Mouse (Mus musculus) embryonic facial prominence, embryonic 11.5 days (tissue): ENCODE data around the gene Prap1. TPM values are rescaled to one million over a fixed set of nuclear protein-coding genes. Genes with fewer than 3 reads are reported as not detected.
"Not testable (repeated sequence)": the region's sequence is repeated elsewhere in the genome, so short reads cannot be mapped to it uniquely, and the experiment has no call there.

Experiments
- ATAC-seq: fragments of 200-750 bp; cut with Nextera tagmentation; replicated peaks from 2 replicates; pipeline ENCODE4 v1.8.0; 2017; ENCODE audit warnings: low read depth; ENCODE audit not compliant: insufficient number of reproducible peaks, low FRiP score, low TSS enrichment
- DNase-seq: peaks from one replicate; pipeline ENCODE4 v3.0.0-alpha.2; 2015; ENCODE audit warnings: low spot score
- H3K27ac ChIP-seq: fragments of 300-500 bp; sonication (generic); replicated peaks from 2 replicates; pipeline ENCODE4 v1.5.1; 2014; ENCODE audit warnings: mild to moderate bottlenecking, low read depth, low read length, control low read depth
- H3K27me3 ChIP-seq: fragments of 300-500 bp; sonication (generic); 2 replicates; pipeline ENCODE4 v1.6.1; 2014; ENCODE audit warnings: mild to moderate bottlenecking, low read length, moderate library complexity, mixed read lengths; ENCODE audit not compliant: control insufficient read depth, insufficient read depth
- H3K36me3 ChIP-seq: fragments of 300-500 bp; sonication (generic); replicated peaks from 2 replicates; pipeline ENCODE4 v1.6.1; 2014; ENCODE audit warnings: low read depth, mild to moderate bottlenecking, low read length, moderate library complexity, mixed read lengths; ENCODE audit not compliant: control insufficient read depth, insufficient read depth
- H3K4me1 ChIP-seq: fragments of 300-500 bp; sonication (generic); 2 replicates; pipeline ENCODE4 v1.6.1; 2014; ENCODE audit warnings: low read length, mixed read lengths; ENCODE audit not compliant: control insufficient read depth, insufficient read depth
- H3K4me2 ChIP-seq: fragments of 300-500 bp; sonication (generic); 2 replicates; pipeline ENCODE4 v1.6.1; 2014; ENCODE audit warnings: low read depth, mild to moderate bottlenecking, control low read depth, low read length, moderate library complexity
- H3K4me3 ChIP-seq: fragments of 300-500 bp; sonication (generic); 2 replicates; pipeline ENCODE4 v1.5.1; 2014; ENCODE audit warnings: low read depth, low read length, control low read depth
- H3K9ac ChIP-seq: fragments of 300-500 bp; sonication (generic); replicated peaks from 2 replicates; pipeline ENCODE4 v1.6.1; 2014; ENCODE audit warnings: mild to moderate bottlenecking, control low read depth, low read length
- H3K9me3 ChIP-seq: fragments of 300-500 bp; sonication (generic); replicated peaks from 2 replicates; pipeline ENCODE4 v1.6.1; 2016; ENCODE audit warnings: mild to moderate bottlenecking, low read length, inconsistent platforms, mixed read lengths; ENCODE audit not compliant: control insufficient read depth
- WGBS: fragments of 180-500 bp; shearing (Covaris S2); extraction: QIAGEN DNeasy Blood & Tissue Kit; methylation state at CpG from one replicate; pipeline ENCODE4 v1.1.7; 2014; 5-methylcytosine and 5-hydroxymethylcytosine counted together
- polyA plus RNA-seq: library from polyadenylated mRNA; unstranded; fragments of >200 nt; fragmentation: Nextera tagmentation; extraction: Ambion mirVana; gene quantifications from 2 replicates; pipeline ENCODE4 v1.2.1, GENCODE M21; 2014

Gene Prap1
- polyA plus RNA-seq, 1 experiment from 2014 or later, result not detected

DNA sequence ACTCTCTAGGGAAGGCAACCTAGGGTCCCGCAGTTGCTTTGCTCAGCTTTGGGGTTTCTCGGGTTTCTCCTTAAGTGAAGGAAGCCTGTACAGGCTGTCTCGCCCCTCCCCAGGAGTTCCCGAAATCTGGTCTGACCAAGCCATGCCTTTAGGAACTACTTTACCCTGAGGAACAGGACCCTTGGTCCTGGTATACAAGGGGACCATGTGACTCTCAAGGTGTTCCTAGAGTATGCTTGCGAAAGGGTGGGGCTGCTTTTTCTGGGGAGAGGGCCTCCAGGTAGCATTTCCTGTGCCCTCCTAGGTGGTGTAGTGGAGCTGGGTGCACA lies 32.8 kb downstream of the Prap1 start:
- no peaks in the 10 kb centered on the region for H3K9me3 ChIP-seq
- H3K27me3 ChIP-seq, result no peaks in the 10 kb centered on the region
- peak overlapping the region; percentile 78 for H3K9ac ChIP-seq
- H3K4me1 ChIP-seq, result no peaks in the 10 kb centered on the region
- H3K4me2 ChIP-seq, result peak overlapping the region; percentile 73
- ATAC-seq (peak; percentile 42), DNase-seq (no peak)
- H3K36me3 ChIP-seq, result no peaks in the 10 kb centered on the region
- H3K4me3 ChIP-seq, result peak overlapping the region; percentile 55
- 3% methylated on average over 5 of the region's 5 CpGs for WGBS
- no peak overlapping the region for H3K27ac ChIP-seq

DNA sequence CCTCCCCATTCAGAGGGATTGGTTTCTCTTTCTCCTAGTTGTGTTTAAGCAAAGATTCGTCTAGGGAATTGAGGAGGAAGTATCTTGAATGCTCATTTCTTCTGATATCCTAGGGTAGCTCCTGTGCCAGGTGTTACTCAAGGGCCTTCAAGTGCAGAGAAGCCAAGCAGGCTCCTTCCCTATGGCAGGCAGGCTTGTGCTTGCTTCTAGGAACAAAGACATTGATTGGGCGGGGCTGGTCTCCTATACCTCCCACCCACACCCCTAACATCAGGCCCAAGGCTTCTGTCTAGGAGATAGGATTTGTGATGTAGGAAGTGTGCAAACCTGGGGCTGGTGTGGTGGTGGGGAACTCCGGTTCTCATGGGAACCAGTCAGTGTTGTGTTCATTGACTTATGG lies 33.7 kb downstream of the Prap1 start:
- no peak overlapping the region for H3K27ac ChIP-seq
- no peaks in the 10 kb centered on the region for H3K9me3 ChIP-seq
- H3K4me3 ChIP-seq, result no peak overlapping the region
- H3K27me3 ChIP-seq, result no peaks in the 10 kb centered on the region
- WGBS, result 85% methylated on average over 3 of the region's 3 CpGs
- no peak overlapping the region for H3K9ac ChIP-seq
- no peaks in the 10 kb centered on the region for H3K36me3 ChIP-seq
- H3K4me1 ChIP-seq, result no peaks in the 10 kb centered on the region
- DNase-seq (no peak), ATAC-seq (no peak)
- no peak overlapping the region for H3K4me2 ChIP-seq

DNA sequence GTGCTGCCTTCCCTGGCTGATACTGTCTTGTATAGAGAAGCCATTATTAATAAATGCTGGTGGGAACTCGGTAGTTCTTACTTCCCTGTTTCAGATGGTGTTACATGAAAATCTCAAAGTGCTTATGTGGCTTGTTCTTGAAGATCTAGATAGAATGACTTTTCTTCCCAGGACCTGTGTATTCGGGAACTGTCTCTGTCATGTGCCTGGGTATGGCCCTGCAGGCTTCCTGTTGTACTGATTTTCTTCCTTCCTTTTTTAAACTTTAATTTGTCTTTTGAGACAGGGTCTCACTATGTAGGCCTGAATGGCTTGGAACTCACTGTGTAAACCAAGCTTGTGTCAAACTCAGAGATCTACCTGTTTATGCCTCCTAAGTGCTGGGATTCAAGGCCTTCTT lies 34.7 kb downstream of the Prap1 start:
- H3K4me1 ChIP-seq, result no peaks in the 10 kb centered on the region
- ATAC-seq (no peak), DNase-seq (no peak)
- H3K9ac ChIP-seq, result no peak overlapping the region
- no peaks in the 10 kb centered on the region for H3K27me3 ChIP-seq
- WGBS, result 86% methylated on average over 2 of the region's 2 CpGs
- H3K27ac ChIP-seq, result no peak overlapping the region
- no peaks in the 10 kb centered on the region for H3K36me3 ChIP-seq
- no peak overlapping the region for H3K4me3 ChIP-seq
- no peaks in the 10 kb centered on the region for H3K9me3 ChIP-seq
- H3K4me2 ChIP-seq, result no peak overlapping the region

DNA sequence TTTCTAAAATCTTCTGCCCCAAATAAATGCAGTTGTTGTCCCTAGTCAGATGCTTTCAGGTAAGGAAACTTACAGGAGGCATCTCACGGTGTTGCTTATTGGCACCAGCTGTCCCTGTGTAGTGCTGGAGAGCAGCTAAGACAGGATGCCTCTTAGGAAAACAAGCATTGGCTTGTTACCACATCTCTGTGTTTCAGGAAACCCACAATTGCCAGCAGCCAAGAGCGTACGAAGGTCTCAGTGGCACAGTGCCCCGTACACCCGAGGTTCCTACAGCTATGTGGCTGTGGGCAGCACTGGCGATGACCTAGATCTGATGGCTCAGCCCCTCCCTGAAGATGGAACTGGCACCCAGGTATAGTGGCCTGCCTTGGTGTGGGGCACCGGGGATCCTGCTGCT lies 39.0 kb downstream of the Prap1 start:
- DNase-seq, result not testable (repeated sequence)

DNA sequence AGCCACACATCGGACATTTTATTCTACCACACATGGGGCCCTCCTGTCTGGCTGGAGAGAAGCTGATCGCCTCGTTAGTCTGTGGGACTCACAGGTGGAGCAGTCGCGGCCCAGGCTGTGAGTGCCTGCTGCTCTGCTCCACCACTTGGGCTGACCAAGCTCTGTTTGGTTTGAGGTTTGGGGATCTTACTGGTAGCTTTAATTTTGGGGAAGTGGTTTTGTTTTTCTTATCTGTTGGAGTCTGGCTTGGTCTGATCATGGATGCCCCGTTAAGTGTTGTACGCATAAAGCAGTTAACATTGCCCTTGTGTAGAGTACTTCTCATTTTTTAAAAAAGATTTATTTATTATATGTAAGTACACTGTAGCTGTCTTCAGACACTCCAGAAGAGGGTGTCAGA lies 40.8 kb downstream of the Prap1 start:
- not testable (repeated sequence) for H3K27ac ChIP-seq, H3K9me3 ChIP-seq, H3K36me3 ChIP-seq, ATAC-seq, H3K4me1 ChIP-seq, DNase-seq, H3K9ac ChIP-seq, H3K4me2 ChIP-seq, H3K4me3 ChIP-seq, H3K27me3 ChIP-seq
- 98% methylated on average over 6 of the region's 7 CpGs for WGBS

More for the DNA sequence above, 39.0 kb downstream of the Prap1 start:
- not testable (repeated sequence) for H3K4me2 ChIP-seq, H3K36me3 ChIP-seq, H3K27me3 ChIP-seq, H3K4me3 ChIP-seq, H3K9ac ChIP-seq, ATAC-seq, H3K27ac ChIP-seq, H3K4me1 ChIP-seq, H3K9me3 ChIP-seq
- 90% methylated on average over 7 of the region's 7 CpGs for WGBS

DNA sequence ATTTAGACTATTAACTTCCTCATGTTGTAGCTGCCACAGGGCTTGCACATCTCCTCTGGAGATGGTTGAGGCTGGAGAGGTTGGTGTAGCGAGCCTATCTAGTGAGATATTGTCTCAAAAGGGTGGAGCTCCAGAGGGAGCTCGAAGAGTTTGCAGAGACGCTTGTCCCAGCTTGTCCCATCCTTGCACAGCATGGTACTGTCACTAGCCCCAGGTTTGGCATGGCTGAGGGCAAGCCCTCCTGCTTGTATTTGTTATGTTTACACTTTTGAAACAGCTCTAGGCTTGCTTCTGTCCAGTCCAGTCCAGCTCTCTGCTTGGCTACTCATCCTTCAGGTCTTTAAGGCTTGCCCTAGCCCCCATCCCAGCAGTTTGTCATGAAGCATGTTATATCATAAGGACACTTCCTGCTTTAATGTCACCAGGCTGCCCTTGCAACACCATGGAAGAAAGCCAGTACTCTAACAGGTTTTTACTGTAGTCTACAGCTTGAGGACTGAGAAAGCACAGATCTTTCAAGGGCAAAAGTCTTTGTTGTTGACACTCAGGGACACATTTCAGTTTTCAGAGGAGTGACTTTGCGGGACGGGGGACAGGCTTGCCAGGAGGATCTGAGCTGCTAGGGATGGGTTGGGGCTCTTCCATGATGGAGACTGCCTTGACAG lies 42.0 kb downstream of the Prap1 start:
- Histone ChIP-seq H3K9me3 (no peaks in the 10 kb centered on the region), H3K4me3 (no peak overlapping the region), H3K4me2 (no peak overlapping the region), H3K27ac (no peak overlapping the region), H3K27me3 (no peaks in the 10 kb centered on the region), H3K9ac (no peak overlapping the region), H3K36me3 (no peaks in the 10 kb centered on the region), H3K4me1 (0 out of 2 replicates have a peak, but pooled peaks cover 2% of the 10 kb centered on the region)
- WGBS, result 88% methylated on average over 5 of the region's 5 CpGs
- no peak for ATAC-seq
- DNase-seq, result no peak

DNA sequence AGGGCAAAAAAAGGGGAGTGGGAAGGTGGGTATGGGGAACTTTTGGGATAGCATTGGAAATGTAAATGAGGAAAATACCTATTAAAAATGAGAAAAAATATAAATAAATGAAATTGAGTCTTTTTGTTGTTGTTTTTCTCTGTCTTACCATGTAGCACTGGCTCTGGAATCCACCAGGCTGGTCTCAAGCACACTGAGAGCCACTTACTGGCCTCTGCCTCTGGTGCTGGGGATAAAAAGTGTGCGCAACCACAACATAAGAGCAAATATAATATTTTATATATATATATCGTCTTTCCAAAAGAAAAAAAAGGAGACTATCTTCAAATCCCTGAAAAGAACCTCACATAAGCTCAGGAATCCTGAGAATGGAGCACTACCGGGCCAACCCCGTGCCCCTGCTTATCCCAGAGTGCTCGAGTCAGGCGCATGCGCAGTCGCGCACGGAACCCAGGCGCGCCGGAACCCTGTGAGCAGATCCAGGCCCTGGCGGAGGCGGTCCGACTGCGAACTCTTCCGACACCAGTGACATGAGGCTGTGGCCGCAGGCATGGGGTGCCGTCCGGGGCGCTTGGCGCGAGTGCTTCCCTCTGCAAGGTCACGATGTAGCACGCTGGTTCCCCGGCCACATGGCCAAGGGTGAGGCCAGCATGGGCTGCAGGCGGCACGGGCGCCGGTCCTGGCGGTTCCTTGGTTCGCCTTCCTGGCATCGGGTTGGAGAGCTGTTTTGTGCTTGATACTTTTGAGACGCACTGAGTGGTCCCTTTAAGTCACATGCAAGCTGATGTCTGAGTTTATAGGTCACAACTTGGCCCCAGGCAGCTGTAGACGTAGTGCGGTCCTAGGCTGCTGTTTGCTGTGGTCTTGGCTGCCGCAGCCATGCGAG lies 44.2 kb downstream of the Prap1 start, which contains the start of gene Mtg1:
TSS of gene Mtg1 (plus strand) at position 430 of the 886 bp plus-strand sequence.
- ATAC-seq (peak; percentile 97), DNase-seq (peak; percentile 95)
- Histone ChIP-seq H3K9me3 (no peaks in the 10 kb centered on the region), H3K4me3 (peak within 1 kb of the TSS; percentile 64), H3K27ac (peak within 1 kb of the TSS; percentile 25; the same call in 1 of the 2 replicates), H3K27me3 (no peaks in the 10 kb centered on the region), H3K4me2 (peak within 1 kb of the TSS; percentile 84), H3K4me1 (0 out of 2 replicates have a peak, but pooled peaks cover 2% of the 10 kb centered on the region), H3K9ac (peak within 1 kb of the TSS; percentile 84), H3K36me3 (no peaks in the 10 kb centered on the region)
- 2% methylated on average over 39 of the region's 39 CpGs for WGBS

DNA sequence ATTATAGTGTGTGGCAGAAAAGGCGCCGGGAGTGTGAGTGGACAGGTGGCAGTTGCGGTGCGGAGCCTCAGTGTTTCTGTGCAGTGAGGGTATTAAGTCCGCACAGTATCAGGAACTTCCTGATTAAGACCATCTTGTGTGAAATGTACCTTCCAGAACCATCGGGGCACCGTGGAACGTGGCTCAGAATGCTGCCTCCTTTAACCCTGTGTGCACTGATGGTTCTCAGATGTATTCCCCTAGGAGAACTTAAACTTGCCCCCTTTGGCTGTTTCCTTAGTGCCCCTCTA lies 44.8 kb downstream of the Prap1 start:
- H3K4me3 ChIP-seq, result peak overlapping the region; percentile 64
- peak overlapping the region; percentile 84 for H3K9ac ChIP-seq
- no peak for ATAC-seq
- H3K27me3 ChIP-seq, result no peaks in the 10 kb centered on the region
- H3K4me1 ChIP-seq, result 0 out of 2 replicates have a peak, but pooled peaks cover 2% of the 10 kb centered on the region
- no peaks in the 10 kb centered on the region for H3K36me3 ChIP-seq
- peak overlapping the region; percentile 84 for H3K4me2 ChIP-seq
- no peak overlapping the region; the same call in 1 of the 2 replicates for H3K27ac ChIP-seq
- WGBS, result under 1% methylated on average over 8 of the region's 8 CpGs
- H3K9me3 ChIP-seq, result no peaks in the 10 kb centered on the region
- no peak for DNase-seq
